Mouse (Mus musculus) bone marrow macrophage, adult 2 months (primary cell): ENCODE measurements around the gene A030003K21Rik.

Source experiments
- CTCF ChIP-seq: IDR thresholded peaks from 2 replicates; pipeline ENCODE4 v1.5.1; 2012; ENCODE audit warnings: low read depth, mild to moderate bottlenecking, low read length, moderate library complexity
- POLR2A ChIP-seq: IDR thresholded peaks from 2 replicates; pipeline ENCODE4 v1.6.1; 2012; ENCODE audit warnings: mild to moderate bottlenecking, low read depth, low read length, borderline replicate concordance

DNA sequence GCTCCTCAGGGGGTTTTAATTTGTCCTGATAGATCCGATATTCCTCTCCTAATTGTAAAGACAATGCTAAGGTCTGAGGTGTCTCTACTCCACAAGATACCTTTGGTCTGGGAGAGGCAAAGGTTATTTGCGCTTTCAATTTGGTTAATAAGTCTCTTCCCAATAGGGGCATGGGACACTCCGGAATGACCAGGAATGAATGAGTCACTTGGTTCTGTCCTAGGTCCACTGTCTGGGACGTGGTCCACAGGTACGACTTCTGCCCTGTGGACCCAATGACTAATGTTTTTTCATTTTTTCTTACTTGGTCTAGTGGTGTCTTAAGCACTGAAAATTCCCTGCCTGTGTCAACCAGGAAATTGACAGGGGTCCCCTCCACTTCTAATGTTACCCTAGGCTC, 4.5 kb downstream of the A030003K21Rik start:
- TF ChIP-seq POLR2A (no peak), CTCF (no peak)
